Mouse (Mus musculus): ENCODE measurements at regions not wholly inside any gene's neighbourhood (a gene's known extent, or its start where the extent isn't known, plus 50 kb on each side); places are given as distances from the start of the nearest gene placed in this dataset.

- no peak for DNase-seq (ENCODE audit: low spot score in 2 of 2)
Measured at GRCm38 (mm10) chr12:14415543-14416181, 263.8 kb upstream of the Fam84a start.

DNA sequence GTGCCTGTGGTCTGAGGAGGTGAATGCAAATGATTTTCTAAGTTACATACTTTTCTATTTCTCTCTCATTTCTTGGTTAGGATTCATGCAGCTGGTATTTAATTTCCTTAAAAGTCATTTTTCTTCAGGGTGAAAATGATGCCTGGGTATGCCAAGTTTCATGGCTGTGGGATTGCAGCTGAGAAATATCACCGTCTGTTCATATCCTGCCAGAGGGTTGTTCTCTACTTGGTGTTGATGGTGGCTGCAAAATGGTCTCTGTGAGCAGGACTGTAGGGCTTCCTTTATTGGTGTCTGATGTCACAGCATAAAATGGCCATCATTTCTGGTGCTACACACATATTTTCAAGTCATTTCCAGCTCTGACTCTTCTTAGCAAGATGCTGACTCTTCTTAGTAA, 259.2 kb upstream of the Fam84a start:
- DNase-seq (ENCODE audit: low spot score in 2 of 2), result peak in 1 of 2 experiments; percentile 4

- no peak for DNase-seq (ENCODE audit: low spot score in 2 of 2)
Measured at GRCm38 (mm10) chr12:14405796-14406195, 253.9 kb upstream of the Fam84a start.

GRCm38 (mm10) chr12:14376211-14376610, 224.4 kb upstream of the Fam84a start:
- no peak for DNase-seq (ENCODE audit: low spot score in 2 of 2)

GRCm38 (mm10) chr12:14338244-14338799, 186.5 kb upstream of the Fam84a start:
- peak in 1 of 2 experiments; percentile 23 for DNase-seq (ENCODE audit: low spot score in 2 of 2)

DNA sequence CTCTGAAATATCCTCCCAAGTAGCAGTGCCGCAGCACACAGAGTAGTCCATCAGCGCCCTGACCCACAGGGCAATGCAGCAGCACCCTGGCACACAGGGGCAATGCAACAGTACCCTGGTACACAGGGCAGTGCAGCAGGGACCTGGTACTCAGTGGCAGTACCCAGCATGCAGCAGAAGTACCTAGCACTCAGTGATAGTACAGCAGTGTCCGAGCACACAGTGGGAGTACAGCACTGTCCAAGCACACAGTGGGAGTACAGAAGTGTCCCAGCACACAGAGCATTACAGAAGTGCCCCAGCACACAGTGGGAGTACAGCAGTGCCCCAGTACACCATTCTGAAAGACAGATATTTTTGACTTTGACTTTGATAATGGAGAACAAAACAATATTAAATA, 186.0 kb upstream of the Fam84a start:
- DNase-seq (ENCODE audit: low spot score in 2 of 2), result no peak

DNA sequence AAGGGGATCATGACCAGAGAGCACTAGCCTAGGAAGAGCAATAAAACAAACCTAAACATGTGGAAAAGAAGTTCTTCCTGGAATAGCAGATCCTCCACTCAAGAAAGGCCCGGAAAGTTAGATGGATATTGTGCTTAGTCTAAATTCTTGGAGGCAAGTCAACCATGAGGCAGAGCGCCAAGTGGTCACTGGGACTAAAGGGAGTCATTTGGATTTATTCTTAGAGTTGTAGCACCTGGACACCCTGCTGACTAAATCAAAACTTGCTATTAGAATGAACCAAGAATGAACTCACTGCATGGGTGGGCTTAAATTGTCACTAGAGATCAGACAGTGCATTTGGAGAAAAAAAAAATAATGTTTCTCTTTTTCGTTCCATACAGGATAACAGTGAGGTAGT, 166.8 kb upstream of the Fam84a start:
- DNase-seq (ENCODE audit: low spot score in 2 of 2), result no peak

DNA sequence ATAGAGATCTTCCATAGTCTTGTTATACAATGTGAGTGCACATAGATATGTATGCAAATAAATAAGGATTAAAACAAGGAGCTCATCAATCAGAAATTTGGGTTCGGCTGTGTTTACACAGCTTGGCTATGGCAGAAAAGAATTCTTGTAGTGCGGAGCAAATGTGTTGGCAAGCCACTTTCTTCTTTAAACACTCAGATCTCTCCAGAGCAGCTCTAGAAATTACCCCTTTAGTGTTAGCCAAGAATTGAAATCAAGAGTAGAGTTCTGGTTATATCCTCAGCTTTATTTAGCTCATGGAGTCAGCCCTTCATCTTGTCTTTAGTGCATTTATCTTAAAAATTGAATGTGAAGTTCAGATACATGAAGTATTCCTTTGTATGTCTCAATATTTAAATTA, 164.5 kb upstream of the Fam84a start:
- DNase-seq (ENCODE audit: low spot score in 2 of 2), result no peak

DNA sequence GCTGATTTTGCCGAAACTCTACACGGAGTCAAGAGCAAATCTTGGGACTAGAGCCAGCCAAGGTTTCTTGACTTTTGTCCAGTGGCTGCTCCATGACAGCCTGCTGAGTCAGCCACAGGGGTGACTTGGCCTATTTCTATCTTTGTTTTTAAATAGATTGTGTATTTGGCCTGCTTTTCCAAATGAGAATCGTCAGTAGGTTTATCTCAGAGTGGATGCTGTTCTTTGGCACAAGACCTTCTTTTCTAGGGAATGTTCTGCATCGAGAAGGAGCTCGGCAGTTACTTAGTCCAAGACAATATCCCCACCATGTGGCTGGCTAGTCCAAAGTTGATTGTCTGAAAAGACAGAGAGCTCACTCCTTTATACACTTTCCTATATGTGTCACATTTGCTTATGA, 163.9 kb upstream of the Fam84a start:
- peak; percentile 41 to 50 for DNase-seq (ENCODE audit: low spot score in 2 of 2)

- no peak for DNase-seq (ENCODE audit: low spot score in 2 of 2)
Measured at GRCm38 (mm10) chr12:14302366-14302930, 150.6 kb upstream of the Fam84a start.

DNA sequence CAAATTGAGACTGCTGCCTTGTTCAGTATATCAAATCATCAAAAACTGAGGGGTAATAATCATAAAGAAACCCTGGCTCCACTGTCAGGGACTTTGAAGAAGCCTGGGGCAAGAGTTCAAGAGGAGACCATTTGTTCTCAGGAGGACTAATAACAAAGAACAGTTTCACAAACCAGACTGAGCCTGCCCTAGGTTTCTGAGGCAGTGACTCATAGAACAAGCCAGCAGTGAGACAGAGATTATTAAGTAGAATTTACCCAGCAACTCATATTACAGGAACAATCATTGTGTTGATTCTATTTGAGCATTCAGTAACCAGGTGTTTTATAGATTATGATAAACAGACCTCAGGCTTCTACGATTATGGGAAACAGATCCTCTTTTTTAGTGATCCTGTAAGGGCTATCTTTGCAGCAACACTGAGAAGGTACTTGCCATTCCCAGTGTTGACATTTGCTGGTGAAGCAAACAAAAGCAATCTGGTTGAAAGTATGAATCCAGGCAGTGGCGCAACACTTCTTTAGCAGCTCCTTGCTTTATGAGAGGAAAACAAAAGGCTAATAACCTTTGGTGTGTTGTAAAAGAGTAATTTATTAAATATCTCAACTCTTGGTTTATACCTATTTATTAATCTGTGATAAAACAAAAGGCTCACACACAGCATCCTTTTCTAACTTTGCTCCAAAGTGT, 150.0 kb upstream of the Fam84a start:
- no peak for DNase-seq (ENCODE audit: low spot score in 2 of 2)

- no peak for DNase-seq (ENCODE audit: low spot score in 2 of 2)
Measured at GRCm38 (mm10) chr12:14292083-14292482, 140.2 kb upstream of the Fam84a start.

DNA sequence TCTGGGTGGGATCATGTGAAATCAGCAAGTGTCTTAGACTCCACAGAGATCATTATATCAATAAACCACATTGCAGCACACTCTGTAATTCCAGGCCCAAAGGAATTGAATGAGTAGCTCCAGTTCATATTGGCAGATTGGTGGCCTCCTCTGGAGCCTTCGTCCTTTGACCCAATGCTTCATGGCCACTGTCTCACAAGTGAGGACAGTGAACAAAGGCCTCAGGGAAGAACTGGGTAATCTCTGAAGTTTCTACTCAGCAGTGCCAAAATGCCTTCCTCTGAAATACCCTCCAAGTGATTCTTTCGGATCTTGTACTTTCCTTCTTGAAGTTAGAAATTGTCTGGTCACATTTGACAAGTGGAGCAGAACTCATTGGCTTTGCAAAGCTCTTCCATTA, 135.8 kb upstream of the Fam84a start:
- no peak for DNase-seq (ENCODE audit: low spot score in 2 of 2)

- DNase-seq (ENCODE audit: low spot score in 2 of 2), result no peak
Measured at GRCm38 (mm10) chr12:14286676-14287075, 134.8 kb upstream of the Fam84a start.

GRCm38 (mm10) chr12:14285870-14286535, 134.1 kb upstream of the Fam84a start:
- no peak for DNase-seq (ENCODE audit: low spot score in 2 of 2)

DNA sequence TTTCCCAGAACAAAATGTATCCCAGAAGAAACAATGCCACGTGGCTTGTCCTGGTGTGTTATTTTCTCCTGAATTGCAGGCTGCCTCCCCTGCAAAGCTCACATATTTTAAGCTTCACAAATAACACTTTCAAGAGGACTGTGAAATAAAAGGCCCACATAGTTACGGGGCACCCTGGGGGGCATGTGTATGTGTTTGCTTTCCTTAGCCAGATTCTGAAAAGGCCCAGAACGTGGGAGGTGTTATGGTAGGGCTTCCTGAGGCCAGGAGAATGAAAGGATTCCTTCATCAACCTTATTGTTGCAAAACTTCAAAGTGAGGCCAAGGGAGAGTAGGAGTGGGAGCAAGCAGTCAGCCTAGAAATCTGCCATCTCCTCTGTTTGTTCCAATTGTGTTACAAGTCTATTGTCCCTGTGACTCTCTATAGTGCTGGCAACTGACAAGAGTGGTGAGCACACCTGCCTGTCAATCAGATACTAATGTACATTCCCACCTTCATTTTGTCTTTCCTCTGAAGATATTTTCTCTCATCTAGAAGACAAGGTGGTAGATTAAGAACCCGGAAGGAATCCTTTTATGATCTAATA, 131.3 kb upstream of the Fam84a start:
- DNase-seq (ENCODE audit: low spot score in 2 of 2), result peak in 1 of 2 experiments; percentile 20

DNA sequence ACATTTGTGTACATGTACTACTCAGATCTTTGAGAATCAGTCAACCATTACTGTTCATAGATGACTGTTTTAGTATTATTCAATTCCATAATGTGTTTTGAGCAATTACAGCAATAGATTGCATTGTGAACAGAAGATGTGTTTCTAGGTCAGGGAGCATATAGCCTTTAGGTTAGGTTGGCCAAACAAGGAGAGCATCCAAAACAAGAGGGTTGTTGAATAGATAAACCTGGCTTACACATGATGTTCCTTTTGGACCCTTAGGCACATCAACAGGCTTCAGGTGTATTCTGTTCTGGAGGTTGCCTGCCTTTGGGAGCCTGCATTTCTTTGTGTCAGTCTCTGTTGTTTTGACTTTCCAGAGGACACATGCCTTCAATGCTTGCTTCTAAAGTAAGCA, 123.4 kb upstream of the Fam84a start:
- no peak for DNase-seq (ENCODE audit: low spot score in 2 of 2)

GRCm38 (mm10) chr12:14274796-14275195, 122.9 kb upstream of the Fam84a start:
- DNase-seq (ENCODE audit: low spot score in 2 of 2), result no peak

DNA sequence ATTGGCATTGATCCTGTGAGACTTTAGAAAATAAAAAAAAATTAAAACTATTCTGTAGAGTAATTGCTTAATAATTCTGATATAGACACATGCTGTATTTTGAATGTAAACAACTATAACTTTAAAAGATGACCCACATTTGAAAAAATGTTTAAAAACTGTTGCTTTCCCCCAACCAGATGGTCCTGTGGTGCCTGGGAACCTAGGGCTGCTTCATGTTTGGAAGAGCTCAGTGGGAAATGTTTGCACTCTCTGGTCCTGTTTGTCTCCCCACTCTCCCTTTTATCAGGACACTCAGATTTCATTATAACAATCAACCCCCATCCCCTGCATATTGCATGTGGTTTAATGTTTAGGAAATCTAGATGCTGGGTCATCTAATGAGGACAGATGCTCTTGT, 119.4 kb upstream of the Fam84a start:
- no peak for DNase-seq (ENCODE audit: low spot score in 2 of 2)

GRCm38 (mm10) chr12:14261102-14261501, 109.2 kb upstream of the Fam84a start:
- DNase-seq (ENCODE audit: low spot score in 2 of 2), result no peak

DNA sequence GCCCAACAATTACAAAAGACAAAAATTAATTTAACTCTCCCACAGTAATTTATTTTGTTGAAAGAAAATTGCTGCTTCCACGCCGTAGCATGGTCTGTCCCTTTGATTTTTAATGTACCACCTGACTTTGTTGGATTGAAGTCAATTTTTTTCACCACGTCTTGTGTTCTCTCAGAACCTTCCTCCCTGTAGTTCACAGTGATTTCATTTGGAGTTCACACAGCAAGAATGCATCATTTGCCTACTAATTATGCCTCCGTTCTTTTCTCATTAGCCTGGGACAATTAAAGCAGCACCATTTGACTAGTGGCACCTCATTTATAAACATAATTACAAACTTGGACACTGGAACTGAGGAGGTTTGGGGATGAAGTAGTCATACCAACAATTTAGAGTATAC, 108.4 kb upstream of the Fam84a start:
- DNase-seq (ENCODE audit: low spot score in 2 of 2), result no peak

Measured in left cerebral cortex, adult 18-20 months (tissue).